Mouse (Mus musculus) intestine, postnatal 0 days (tissue): ENCODE measurements around the gene Top1. TPM values are rescaled to one million over a fixed set of nuclear protein-coding genes. Genes with fewer than 3 reads are reported as not detected.

Experiments used
- ATAC-seq: fragments of 200-750 bp; cut with Nextera tagmentation; 2 replicates; pipeline ENCODE4 v1.8.0; 2017; ENCODE audit warnings: mild to moderate bottlenecking, moderate TSS enrichment, moderate library complexity
- H3K27ac ChIP-seq: fragments of 300-500 bp; sonication (generic); 2 replicates; pipeline ENCODE4 v1.5.1; 2014; ENCODE audit warnings: mild to moderate bottlenecking, low read depth, low read length, moderate library complexity
- H3K27me3 ChIP-seq: fragments of 300-500 bp; sonication (generic); replicated peaks from 2 replicates; pipeline ENCODE4 v1.6.1; 2014; ENCODE audit warnings: low read length, mixed read lengths; ENCODE audit not compliant: control insufficient read depth, insufficient read depth
- H3K36me3 ChIP-seq: fragments of 300-500 bp; sonication (generic); 2 replicates; pipeline ENCODE4 v1.6.1; 2014; ENCODE audit warnings: mild to moderate bottlenecking, moderate library complexity; ENCODE audit not compliant: control insufficient read depth, insufficient read depth
- H3K4me1 ChIP-seq: fragments of 300-500 bp; sonication (generic); replicated peaks from 2 replicates; pipeline ENCODE4 v1.6.1; 2014; ENCODE audit warnings: antibody characterized with exemption, low read length, mixed read lengths; ENCODE audit not compliant: control insufficient read depth, insufficient read depth
- H3K4me2 ChIP-seq: fragments of 300-500 bp; sonication (generic); replicated peaks from 2 replicates; pipeline ENCODE4 v1.6.1; 2014; ENCODE audit warnings: low read depth, mild to moderate bottlenecking, moderate library complexity
- H3K4me3 ChIP-seq: fragments of 300-500 bp; sonication (generic); 2 replicates; pipeline ENCODE4 v1.5.1; 2014; ENCODE audit warnings: low read depth, low read length
- H3K9ac ChIP-seq: fragments of 300-500 bp; sonication (generic); 2 replicates; pipeline ENCODE4 v1.6.1; 2014; ENCODE audit warnings: mild to moderate bottlenecking, low read depth, low read length
- H3K9me3 ChIP-seq: fragments of 300-500 bp; sonication (generic); 2 replicates; pipeline ENCODE4 v1.6.1; 2016; ENCODE audit warnings: mixed run types; ENCODE audit not compliant: control insufficient read depth
- CTCF ChIP-seq: sonication (generic); IDR thresholded peaks from 2 replicates; pipeline ENCODE4 v1.5.1; 2016; ENCODE audit warnings: low read depth, mild to moderate bottlenecking, control low read depth, antibody characterized with exemption, moderate library complexity
- WGBS: fragments of 180-500 bp; shearing (Covaris S2); extraction: QIAGEN DNeasy Blood & Tissue Kit; methylation state at CpG from one replicate; pipeline ENCODE4 v1.1.7; 2014; 5-methylcytosine and 5-hydroxymethylcytosine counted together
- polyA plus RNA-seq: library from polyadenylated mRNA; unstranded; fragments of >200 nt; fragmentation: Nextera tagmentation; extraction: Ambion mirVana; gene quantifications from 2 replicates; pipeline ENCODE4 v1.2.1, GENCODE M21; 2015

Top1 gene
- polyA plus RNA-seq, 1 experiment from 2014 or later, result 32.7 TPM

GRCm38 (mm10) chr2:160648097-160648496, 2.4 kb downstream of the Top1 start:
- no peak for TF ChIP-seq CTCF
- no peak overlapping the region for H3K27ac ChIP-seq
- peaks cover 3% of the 10 kb centered on the region; the same call in 1 of the 2 replicates for H3K4me1 ChIP-seq
- H3K4me3 ChIP-seq, result 0 out of 2 replicates have a peak overlapping the region, but pooled peaks have one; percentile 90
- WGBS, result 23% methylated on average over 2 of the region's 2 CpGs
- no peaks in the 10 kb centered on the region for H3K27me3 ChIP-seq
- H3K9me3 ChIP-seq, result no peaks in the 10 kb centered on the region
- H3K4me2 ChIP-seq, result peak overlapping the region; percentile 65
- H3K9ac ChIP-seq, result no peak overlapping the region
- no peak for ATAC-seq
- peaks cover 5% of the 10 kb centered on the region for H3K36me3 ChIP-seq

- H3K4me2 ChIP-seq, result peak overlapping the region; percentile 35
- peaks cover 5% of the 10 kb centered on the region for H3K36me3 ChIP-seq
- H3K4me3 ChIP-seq, result 0 out of 2 replicates have a peak overlapping the region, but pooled peaks have one; percentile 3
- H3K9me3 ChIP-seq, result no peaks in the 10 kb centered on the region
- peak overlapping the region; percentile 32; the same call in 1 of the 2 replicates for H3K9ac ChIP-seq
- peaks cover 3% of the 10 kb centered on the region; the same call in 1 of the 2 replicates for H3K4me1 ChIP-seq
- TF ChIP-seq CTCF, result no peak
- no peak for ATAC-seq
- H3K27ac ChIP-seq, result no peak overlapping the region
- WGBS, result 66% methylated on average over 2 of the region's 2 CpGs
- no peaks in the 10 kb centered on the region for H3K27me3 ChIP-seq
These were observed 3.4 kb downstream of the Top1 start for GRCm38 (mm10) chr2:160649072-160649471.

GRCm38 (mm10) chr2:160651165-160651564, 5.5 kb downstream of the Top1 start:
- Histone ChIP-seq H3K9ac (no peak overlapping the region), H3K4me1 (peaks cover 3% of the 10 kb centered on the region; the same call in 1 of the 2 replicates), H3K27ac (no peak overlapping the region), H3K9me3 (no peaks in the 10 kb centered on the region), H3K36me3 (peaks cover 13% of the 10 kb centered on the region), H3K4me2 (no peak overlapping the region), H3K4me3 (no peak overlapping the region), H3K27me3 (no peaks in the 10 kb centered on the region)
- ATAC-seq, result no peak
- TF ChIP-seq CTCF, result no peak
- WGBS, result 57% methylated on average over 2 of the region's 2 CpGs

GRCm38 (mm10) chr2:160653218-160653617, 7.5 kb downstream of the Top1 start:
- no peak overlapping the region for H3K4me2 ChIP-seq
- H3K4me3 ChIP-seq, result no peak overlapping the region
- no peaks in the 10 kb centered on the region for H3K27me3 ChIP-seq
- H3K27ac ChIP-seq, result no peak overlapping the region
- no peaks in the 10 kb centered on the region; the same call in 1 of the 2 replicates for H3K4me1 ChIP-seq
- TF ChIP-seq CTCF, result no peak
- H3K9ac ChIP-seq, result no peak overlapping the region
- peaks cover 13% of the 10 kb centered on the region for H3K36me3 ChIP-seq
- no peak for ATAC-seq
- WGBS, result 63% methylated on average over 2 of the region's 2 CpGs
- H3K9me3 ChIP-seq, result no peaks in the 10 kb centered on the region

GRCm38 (mm10) chr2:160655561-160655960, 9.9 kb downstream of the Top1 start:
- Histone ChIP-seq H3K4me2 (no peak overlapping the region), H3K9ac (no peak overlapping the region), H3K27me3 (no peaks in the 10 kb centered on the region), H3K4me3 (no peak overlapping the region), H3K27ac (no peak overlapping the region), H3K36me3 (peaks cover 13% of the 10 kb centered on the region), H3K9me3 (no peaks in the 10 kb centered on the region), H3K4me1 (no peaks in the 10 kb centered on the region)
- TF ChIP-seq CTCF, result no peak
- WGBS, result 97% methylated on average over 1 of the region's 1 CpGs
- ATAC-seq, result no peak

GRCm38 (mm10) chr2:160656234-160656633, 10.5 kb downstream of the Top1 start:
- whole genome bisulfite sequencing, result 90% methylated on average over 1 of the region's 1 CpGs

More at GRCm38 (mm10) chr2:160656234-160656633, 10.5 kb downstream of the Top1 start:
- Histone ChIP-seq H3K9ac (no peak overlapping the region), H3K4me2 (no peak overlapping the region), H3K36me3 (peaks cover 13% of the 10 kb centered on the region), H3K27me3 (no peaks in the 10 kb centered on the region), H3K27ac (no peak overlapping the region), H3K9me3 (no peaks in the 10 kb centered on the region), H3K4me3 (no peak overlapping the region), H3K4me1 (no peaks in the 10 kb centered on the region)
- no peak for TF ChIP-seq CTCF
- no peak for ATAC-seq
